Mouse (Mus musculus) heart, postnatal 0 days (tissue): Measurements from ENCODE around the gene Gm11111.

Experiments
- CTCF ChIP-seq: IDR thresholded peaks from 2 replicates; pipeline ENCODE4 v1.5.1; 2016; ENCODE audit warnings: antibody characterized with exemption, control low read depth, low read depth
- EP300 ChIP-seq: IDR thresholded peaks from 2 replicates; pipeline ENCODE4 v1.6.1; 2016; ENCODE audit warnings: antibody characterized with exemption, low read depth

- TF ChIP-seq EP300 (no peak), CTCF (no peak)
These were observed 16.0 kb downstream of the Gm11111 start for GRCm38 (mm10) chr5:98568481-98568880.
